Mouse (Mus musculus) neural tube, embryonic 13.5 days (tissue): ENCODE data around the gene Ift122. TPM values are rescaled to one million over a fixed set of nuclear protein-coding genes. Genes with fewer than 3 reads are reported as not detected.
A peak's percentile ranks its signal among the peaks of the same experiment; 100 is the strongest.
"Not testable (repeated sequence)": the region's sequence is repeated elsewhere in the genome, so short reads cannot be mapped to it uniquely, and the experiment has no call there.

Experiments used
- ATAC-seq: fragments of 200-750 bp; cut with Nextera tagmentation; 2 replicates; pipeline ENCODE4 v1.8.0; 2017; ENCODE audit warnings: low read depth, mild to moderate bottlenecking, moderate TSS enrichment, moderate library complexity
- H3K27ac ChIP-seq: fragments of 300-500 bp; sonication (generic); replicated peaks from 2 replicates; pipeline ENCODE4 v1.5.1; 2015; ENCODE audit warnings: moderate library complexity, mild to moderate bottlenecking, inconsistent platforms
- H3K27me3 ChIP-seq: fragments of 300-500 bp; sonication (generic); 2 replicates; pipeline ENCODE4 v1.6.1; 2015; ENCODE audit warnings: mild to moderate bottlenecking, inconsistent platforms
- H3K36me3 ChIP-seq: fragments of 300-500 bp; sonication (generic); 2 replicates; pipeline ENCODE4 v1.6.1; 2015; ENCODE audit warnings: mild to moderate bottlenecking, inconsistent platforms
- H3K4me1 ChIP-seq: fragments of 300-500 bp; sonication (generic); replicated peaks from 2 replicates; pipeline ENCODE4 v1.6.1; 2015; ENCODE audit warnings: inconsistent platforms
- H3K4me2 ChIP-seq: fragments of 300-500 bp; sonication (generic); 2 replicates; pipeline ENCODE4 v1.6.1; 2015; ENCODE audit warnings: inconsistent platforms, mild to moderate bottlenecking, moderate library complexity
- H3K4me3 ChIP-seq: fragments of 300-500 bp; sonication (generic); 2 replicates; pipeline ENCODE4 v1.5.1; 2015; ENCODE audit warnings: mild to moderate bottlenecking, inconsistent platforms
- H3K9ac ChIP-seq: fragments of 300-500 bp; sonication (generic); 2 replicates; pipeline ENCODE4 v1.6.1; 2015; ENCODE audit warnings: moderate library complexity, mild to moderate bottlenecking, inconsistent platforms
- H3K9me3 ChIP-seq: fragments of 300-500 bp; sonication (generic); 2 replicates; pipeline ENCODE4 v1.6.1; 2016; ENCODE audit warnings: inconsistent platforms
- WGBS: fragments of 180-500 bp; shearing (Covaris S2); methylation state at CpG from one replicate; pipeline ENCODE4 v1.1.7; 2015; 5-methylcytosine and 5-hydroxymethylcytosine counted together
- polyA plus RNA-seq: library from polyadenylated mRNA; unstranded; fragments of >200 nt; fragmentation: Nextera tagmentation; extraction: Ambion mirVana; gene quantifications from 2 replicates; pipeline ENCODE4 v1.2.1, GENCODE M21; 2015

Gene Ift122
- polyA plus RNA-seq, 1 experiment from 2014 or later = 26.3 TPM

- H3K36me3 ChIP-seq = no peaks in the 10 kb centered on the region
- no peak overlapping the region for H3K27ac ChIP-seq
- 90% methylated on average over 8 of the region's 8 CpGs for WGBS
- no peak overlapping the region for H3K9ac ChIP-seq
- H3K27me3 ChIP-seq = no peaks in the 10 kb centered on the region
- H3K4me3 ChIP-seq = no peak overlapping the region
- no peak overlapping the region for H3K4me2 ChIP-seq
- H3K9me3 ChIP-seq = no peaks in the 10 kb centered on the region
- H3K4me1 ChIP-seq = no peaks in the 10 kb centered on the region
- ATAC-seq = no peak
These were observed 31.9 kb upstream of the Ift122 start for GRCm38 (mm10) chr6:115821216-115821993.

DNA sequence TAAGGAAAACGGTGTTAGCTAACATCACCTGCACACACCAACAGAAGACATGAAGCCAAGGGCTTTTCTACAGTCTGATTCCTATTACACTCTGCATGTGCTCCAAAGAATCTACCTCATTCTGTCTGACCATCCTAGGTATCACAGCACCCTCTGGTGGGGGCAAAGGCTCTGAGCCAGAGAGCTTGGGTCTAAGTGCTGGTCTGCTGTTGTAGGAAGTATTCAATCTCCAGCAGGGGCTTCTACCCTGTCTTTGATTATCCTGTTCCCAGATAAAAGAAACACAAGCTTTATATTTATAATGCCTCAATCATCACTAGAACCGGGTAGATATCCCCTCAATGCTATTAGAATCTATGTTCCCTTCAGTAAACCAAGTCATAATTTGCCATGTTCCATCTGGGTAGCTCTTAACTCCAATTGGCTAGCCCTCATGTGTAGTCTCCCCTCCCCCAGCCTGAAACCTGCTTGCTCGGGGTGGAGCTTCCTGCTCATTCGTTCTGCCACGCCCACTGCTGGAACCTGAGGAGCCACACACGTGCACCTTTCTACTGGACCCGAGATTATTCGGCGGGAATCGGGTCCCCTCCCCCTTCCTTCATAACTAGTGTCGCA is 29.3 kb upstream of the Ift122 start:
- not testable (repeated sequence) for H3K27me3 ChIP-seq, H3K36me3 ChIP-seq, H3K9ac ChIP-seq, H3K27ac ChIP-seq, H3K4me1 ChIP-seq, H3K9me3 ChIP-seq
- Histone ChIP-seq H3K4me2 (peak overlapping the region; percentile 44), H3K4me3 (peak overlapping the region; percentile 24; the same call in 1 of the 2 replicates)
- WGBS = 4% methylated on average over 5 of the region's 11 CpGs
- peak; percentile 86 for ATAC-seq

- Histone ChIP-seq H3K4me1 (no peaks in the 10 kb centered on the region), H3K4me3 (no peak overlapping the region), H3K27me3 (no peaks in the 10 kb centered on the region), H3K9ac (no peak overlapping the region), H3K4me2 (no peak overlapping the region), H3K36me3 (no peaks in the 10 kb centered on the region), H3K9me3 (no peaks in the 10 kb centered on the region), H3K27ac (no peak overlapping the region)
- ATAC-seq = no peak
- 85% methylated on average over 6 of the region's 6 CpGs for WGBS
These were observed 22.3 kb upstream of the Ift122 start for GRCm38 (mm10) chr6:115830779-115831601.

DNA sequence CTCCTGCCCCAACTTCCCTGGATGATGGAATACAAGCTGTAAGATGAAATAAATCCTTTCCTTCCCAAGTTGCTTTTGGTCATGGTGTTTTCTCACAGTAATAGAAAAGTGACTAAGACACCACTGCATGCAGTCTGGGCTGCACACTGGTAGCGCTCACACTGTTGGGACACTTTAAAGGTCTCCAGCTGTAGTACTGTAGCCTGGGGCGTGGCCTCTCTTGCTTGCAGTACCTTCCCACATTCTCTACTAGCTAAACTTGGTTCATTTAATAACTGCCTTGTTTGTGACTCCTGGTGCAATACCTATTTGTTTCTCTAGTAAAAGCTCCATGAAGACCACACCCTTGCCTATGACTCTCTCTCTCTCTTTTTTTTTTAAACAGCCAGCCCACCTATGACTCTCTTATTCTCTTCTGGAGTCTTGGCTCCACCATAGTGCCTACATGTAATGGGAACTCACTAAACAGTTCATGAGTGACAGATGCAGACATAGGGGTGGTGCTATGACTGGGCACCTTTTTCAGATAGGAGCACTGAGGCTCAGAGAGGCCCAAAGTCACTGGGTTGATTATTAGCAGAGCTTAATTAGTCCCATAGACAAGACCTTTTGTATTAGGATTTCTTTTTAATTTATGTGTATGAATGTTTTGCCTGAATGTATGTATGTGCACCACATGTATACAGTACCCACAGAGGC is 21.0 kb upstream of the Ift122 start:
- H3K36me3 ChIP-seq = no peaks in the 10 kb centered on the region
- 93% methylated on average over 2 of the region's 2 CpGs for WGBS
- no peak overlapping the region for H3K27ac ChIP-seq
- no peak overlapping the region for H3K4me2 ChIP-seq
- 0 out of 2 replicates have a peak, but pooled peaks cover under 1% of the 10 kb centered on the region for H3K4me1 ChIP-seq
- no peaks in the 10 kb centered on the region for H3K9me3 ChIP-seq
- H3K9ac ChIP-seq = no peak overlapping the region
- no peaks in the 10 kb centered on the region for H3K27me3 ChIP-seq
- H3K4me3 ChIP-seq = no peak overlapping the region
- ATAC-seq = no peak

DNA sequence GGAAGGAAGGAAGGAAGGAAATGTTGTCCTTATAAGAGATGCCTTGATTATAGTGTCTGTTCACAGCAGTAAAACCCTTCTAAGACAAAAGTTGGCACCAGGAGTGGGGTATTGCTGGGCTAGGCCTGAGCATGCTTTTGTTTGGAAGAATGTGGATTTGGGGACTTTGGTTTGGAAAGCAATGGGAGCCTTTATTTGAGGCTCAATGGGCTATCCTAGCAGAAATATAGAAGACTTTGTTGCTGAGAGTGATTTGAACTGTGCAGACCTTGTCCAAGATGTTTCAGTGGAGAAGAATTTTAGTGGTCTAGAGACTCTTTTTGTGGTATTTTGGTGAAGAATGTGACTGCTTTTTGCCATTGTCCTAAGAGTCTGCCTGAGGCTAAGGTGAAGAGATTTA is 19.4 kb upstream of the Ift122 start:
- Histone ChIP-seq H3K27ac (no peak overlapping the region), H3K4me1 (peaks cover 14% of the 10 kb centered on the region; the same call in 1 of the 2 replicates), H3K36me3 (no peaks in the 10 kb centered on the region), H3K4me3 (no peak overlapping the region), H3K9me3 (no peaks in the 10 kb centered on the region), H3K27me3 (no peaks in the 10 kb centered on the region), H3K4me2 (no peak overlapping the region), H3K9ac (no peak overlapping the region)
- no peak for ATAC-seq

- Histone ChIP-seq H3K27ac (no peak within 1 kb of the TSS), H3K9ac (peak within 1 kb of the TSS; percentile 60), H3K4me1 (peaks cover 14% of the 10 kb centered on the region; the same call in 1 of the 2 replicates), H3K36me3 (peaks cover 15% of the 10 kb centered on the region), H3K4me3 (peak within 1 kb of the TSS; percentile 41), H3K9me3 (no peaks in the 10 kb centered on the region), H3K27me3 (no peaks in the 10 kb centered on the region), H3K4me2 (peak within 1 kb of the TSS; percentile 64)
- peak; percentile 93 for ATAC-seq
- WGBS = 2% methylated on average over 19 of the region's 19 CpGs
These were observed 15.1 kb upstream of the Ift122 start, which contains the start of gene Efcab12 for GRCm38 (mm10) chr6:115838161-115838597. Gene Efcab12 (minus strand): TSS chr6:115838412.

- peak; percentile 15; the same call in 1 of the 2 replicates for ATAC-seq
- Histone ChIP-seq H3K4me3 (peak overlapping the region; percentile 41), H3K27me3 (no peaks in the 10 kb centered on the region), H3K4me2 (peak overlapping the region; percentile 64), H3K9ac (no peak overlapping the region), H3K27ac (no peak overlapping the region), H3K36me3 (peaks cover 21% of the 10 kb centered on the region), H3K4me1 (peaks cover 14% of the 10 kb centered on the region; the same call in 1 of the 2 replicates), H3K9me3 (no peaks in the 10 kb centered on the region)
- 76% methylated on average over 5 of the region's 5 CpGs for WGBS
These were observed 14.5 kb upstream of the Ift122 start for GRCm38 (mm10) chr6:115838745-115839144.

DNA sequence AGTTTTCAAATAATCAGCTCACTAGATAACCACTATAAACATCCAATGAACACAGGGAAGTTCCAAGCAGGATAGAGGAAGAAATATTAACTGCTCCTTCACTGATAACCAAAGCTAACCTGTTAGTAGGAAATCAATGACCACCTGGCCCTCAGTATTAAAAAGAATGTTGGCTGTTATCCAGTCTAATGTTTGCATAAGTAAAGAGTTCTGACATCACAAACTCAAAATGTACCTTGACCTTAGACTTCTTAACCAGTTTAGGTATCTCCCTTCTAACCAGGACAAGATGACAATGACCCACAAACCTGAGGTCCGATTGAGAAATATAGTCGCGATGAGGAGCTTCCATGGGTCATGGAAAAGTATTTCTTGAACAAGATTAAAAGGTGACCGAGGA is 8.3 kb upstream of the Ift122 start:
- 94% methylated on average over 4 of the region's 4 CpGs for WGBS
- ATAC-seq = no peak
- no peak overlapping the region for H3K4me3 ChIP-seq
- no peaks in the 10 kb centered on the region for H3K4me1 ChIP-seq
- H3K27ac ChIP-seq = no peak overlapping the region
- H3K9ac ChIP-seq = no peak overlapping the region
- H3K9me3 ChIP-seq = no peaks in the 10 kb centered on the region
- H3K4me2 ChIP-seq = no peak overlapping the region
- no peaks in the 10 kb centered on the region for H3K27me3 ChIP-seq
- peaks cover 47% of the 10 kb centered on the region for H3K36me3 ChIP-seq

- Histone ChIP-seq H3K27me3 (no peaks in the 10 kb centered on the region), H3K4me2 (no peak overlapping the region), H3K4me3 (no peak overlapping the region), H3K9me3 (no peaks in the 10 kb centered on the region), H3K9ac (no peak overlapping the region), H3K4me1 (peaks cover 2% of the 10 kb centered on the region), H3K27ac (no peak overlapping the region), H3K36me3 (peaks cover 50% of the 10 kb centered on the region)
- 47% methylated on average over 8 of the region's 8 CpGs for WGBS
- no peak for ATAC-seq
These were observed 6.4 kb upstream of the Ift122 start for GRCm38 (mm10) chr6:115846640-115847411.

DNA sequence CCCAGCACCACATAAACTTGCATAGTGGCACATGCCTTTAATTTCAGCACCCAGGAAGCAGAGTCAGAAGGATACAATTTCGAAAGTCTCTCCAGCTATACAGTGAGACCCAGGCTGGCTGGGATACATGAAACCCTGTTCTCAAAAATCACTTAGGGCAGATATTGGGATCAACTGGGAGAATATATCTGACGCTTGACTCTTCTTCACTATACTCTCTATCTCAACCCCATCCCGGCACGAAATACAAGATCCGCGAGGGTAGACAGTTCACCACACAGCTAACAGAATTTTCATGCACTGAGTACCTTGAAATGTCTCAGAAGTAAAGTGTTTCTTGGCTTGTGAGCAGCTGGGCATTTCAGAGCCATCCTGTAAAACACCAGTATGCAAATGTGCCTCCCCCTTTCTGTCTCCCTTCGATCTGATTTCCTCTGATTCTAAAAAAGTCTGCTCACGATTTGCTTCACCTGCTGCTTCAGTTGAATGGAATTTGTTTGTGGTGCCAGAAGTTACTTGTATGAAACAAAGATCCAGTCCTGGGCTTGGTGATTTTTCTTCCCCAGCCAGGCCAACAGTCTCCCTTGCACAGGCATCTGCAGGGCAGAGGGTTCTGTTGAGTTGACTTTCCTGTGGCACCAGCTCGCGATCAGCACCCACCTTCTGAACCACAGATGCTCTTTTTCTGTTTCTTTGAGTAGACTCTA is 4.5 kb upstream of the Ift122 start:
- Histone ChIP-seq H3K4me3 (no peak overlapping the region), H3K9me3 (no peaks in the 10 kb centered on the region), H3K9ac (no peak overlapping the region), H3K27me3 (no peaks in the 10 kb centered on the region), H3K36me3 (peaks cover 34% of the 10 kb centered on the region), H3K27ac (no peak overlapping the region), H3K4me2 (no peak overlapping the region), H3K4me1 (peaks cover 15% of the 10 kb centered on the region)
- no peak for ATAC-seq
- WGBS = 92% methylated on average over 10 of the region's 10 CpGs
